Mouse (Mus musculus) urinary bladder, postnatal 25 days (tissue): ENCODE results near the gene Fcho1.
"Not testable (repeated sequence)": the region's sequence is repeated elsewhere in the genome, so short reads cannot be mapped to it uniquely, and the experiment has no call there.

Experiments
- DNase-seq: peaks from one replicate; pipeline ENCODE4 v3.0.0; 2022; ENCODE audit warnings: low spot score

The Fcho1 gene

DNA sequence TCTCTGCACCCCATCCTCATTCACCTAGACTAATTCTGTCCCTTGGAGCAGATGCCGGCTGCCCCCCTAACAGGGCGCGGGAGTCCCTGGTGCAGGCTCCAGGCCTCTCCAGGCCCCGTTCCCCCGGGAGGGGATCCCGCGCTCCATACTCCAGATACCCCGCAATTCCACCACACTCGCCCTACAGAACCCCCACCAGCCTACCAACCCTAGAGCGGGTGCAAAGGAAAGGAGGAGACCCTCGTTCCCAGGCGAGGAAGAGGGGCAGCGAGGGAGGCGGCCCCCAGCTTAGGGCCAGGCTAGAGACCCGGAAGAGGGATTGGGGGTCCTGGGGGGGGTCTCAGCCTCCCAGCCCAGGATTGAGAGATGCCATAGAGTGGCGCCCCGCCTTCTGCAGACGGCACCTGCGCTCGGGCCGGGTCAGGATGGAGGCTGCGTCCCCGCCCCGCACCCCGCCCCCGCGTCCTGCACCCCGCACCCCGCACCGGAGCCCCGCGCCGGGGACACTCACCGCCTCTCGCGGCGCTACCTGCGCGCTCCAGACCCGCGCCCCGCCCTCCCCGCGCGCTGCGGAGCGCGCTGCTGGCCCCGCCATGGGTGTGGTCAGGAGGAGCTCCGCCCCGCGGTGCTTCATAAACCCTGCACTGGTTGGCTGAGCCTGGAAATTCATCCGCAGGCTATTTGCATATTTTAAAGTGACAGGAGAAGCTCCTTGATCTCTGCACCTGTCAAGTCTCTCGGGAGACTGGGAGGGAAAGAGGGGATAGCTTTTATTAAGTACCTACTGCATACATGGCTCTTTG is at the start of gene Fcho1:
Gene Fcho1 (minus strand): TSS at position 595 of the 803 bp plus-strand sequence.
- DNase-seq: peak; percentile 69

DNA sequence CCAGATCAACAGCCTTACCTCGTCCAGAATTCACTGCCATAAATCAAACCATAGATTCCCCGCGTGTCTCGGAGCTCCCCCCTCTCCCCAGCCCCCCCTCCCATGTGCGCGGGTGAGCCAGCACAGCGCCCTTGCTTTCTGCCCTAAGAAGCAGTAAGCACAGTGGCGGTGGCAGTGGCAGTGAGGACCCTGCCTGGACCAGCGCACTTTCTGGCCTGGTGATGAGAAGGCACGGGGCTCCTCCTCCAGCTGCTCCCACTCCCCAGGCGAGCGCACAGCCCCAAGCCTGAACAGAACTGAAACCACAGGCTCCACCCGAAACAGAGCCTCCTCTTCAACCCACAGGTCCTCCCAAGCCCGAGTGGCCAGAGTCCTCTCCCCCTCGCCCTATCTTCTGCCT is 45.8 kb upstream of the Fcho1 start:
- no peak for DNase-seq

DNA sequence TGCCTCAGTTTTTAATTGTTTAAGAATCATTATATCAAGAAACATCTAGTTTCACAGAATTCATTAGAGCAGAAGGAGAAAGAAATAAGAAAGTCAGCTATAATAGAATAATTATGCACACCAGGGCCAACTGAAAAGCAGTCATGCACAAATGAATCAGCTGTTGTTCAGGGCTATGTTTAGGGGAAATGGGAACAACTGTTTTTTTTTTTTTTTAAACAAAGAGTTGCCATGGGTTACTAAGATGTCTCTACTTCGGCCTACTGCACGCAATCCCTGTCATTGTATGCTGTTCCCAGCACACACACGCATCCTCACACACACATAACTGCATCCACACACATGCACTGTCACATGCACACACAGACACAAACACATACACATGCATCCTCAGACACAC is 33.3 kb upstream of the Fcho1 start:
- no peak for DNase-seq

DNA sequence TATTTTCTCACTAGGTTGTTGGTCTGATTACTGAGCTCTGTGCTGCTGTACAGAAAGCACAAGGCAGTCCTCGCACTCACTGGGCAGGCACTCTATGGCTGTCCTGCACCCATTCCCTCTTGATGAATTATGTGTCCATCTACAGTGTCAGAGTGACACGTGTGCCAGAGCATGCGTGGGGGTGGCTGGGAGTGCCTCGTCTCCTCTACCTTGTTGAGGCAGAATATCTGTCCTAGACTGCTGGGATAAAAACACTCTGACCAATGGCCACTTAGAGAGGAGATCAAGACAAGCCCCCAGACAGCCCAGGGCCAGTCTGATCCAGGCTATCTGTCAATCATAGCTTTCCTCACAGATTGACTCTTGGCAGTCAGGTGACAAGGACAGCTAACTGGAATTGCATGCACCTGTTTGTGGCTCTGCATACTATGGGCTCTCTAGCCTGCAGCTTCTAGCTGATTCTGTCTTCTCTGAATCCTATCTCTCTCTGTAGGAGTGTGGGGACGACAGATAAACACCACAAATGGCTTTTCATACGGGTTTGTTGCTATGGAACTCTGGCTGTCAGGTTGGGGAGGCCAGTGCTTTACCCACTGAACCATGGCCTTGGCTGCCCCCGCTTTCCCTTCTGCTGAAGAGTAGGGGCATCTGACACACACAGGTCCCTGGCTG is 27.5 kb upstream of the Fcho1 start:
- not testable (repeated sequence) for DNase-seq

DNA sequence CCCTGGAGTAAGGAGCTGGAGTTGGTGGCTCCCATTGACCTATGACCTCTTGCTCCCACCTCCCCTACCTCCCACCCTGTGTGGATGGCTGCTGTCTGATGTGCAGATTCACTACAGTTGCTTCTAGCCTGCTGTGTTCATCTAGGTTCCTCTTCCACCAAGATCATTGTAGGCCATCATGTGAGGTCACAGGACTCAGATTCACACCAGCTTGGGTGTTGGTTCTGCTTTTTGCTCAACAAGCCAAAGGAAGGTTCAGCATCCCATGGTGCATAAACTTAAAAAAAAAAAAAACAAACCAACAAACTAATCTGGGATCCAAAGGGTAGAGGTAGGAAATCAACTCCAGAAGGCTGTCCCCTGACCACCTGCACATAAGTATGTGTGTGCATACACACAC is 26.7 kb upstream of the Fcho1 start:
- not testable (repeated sequence) for DNase-seq

DNA sequence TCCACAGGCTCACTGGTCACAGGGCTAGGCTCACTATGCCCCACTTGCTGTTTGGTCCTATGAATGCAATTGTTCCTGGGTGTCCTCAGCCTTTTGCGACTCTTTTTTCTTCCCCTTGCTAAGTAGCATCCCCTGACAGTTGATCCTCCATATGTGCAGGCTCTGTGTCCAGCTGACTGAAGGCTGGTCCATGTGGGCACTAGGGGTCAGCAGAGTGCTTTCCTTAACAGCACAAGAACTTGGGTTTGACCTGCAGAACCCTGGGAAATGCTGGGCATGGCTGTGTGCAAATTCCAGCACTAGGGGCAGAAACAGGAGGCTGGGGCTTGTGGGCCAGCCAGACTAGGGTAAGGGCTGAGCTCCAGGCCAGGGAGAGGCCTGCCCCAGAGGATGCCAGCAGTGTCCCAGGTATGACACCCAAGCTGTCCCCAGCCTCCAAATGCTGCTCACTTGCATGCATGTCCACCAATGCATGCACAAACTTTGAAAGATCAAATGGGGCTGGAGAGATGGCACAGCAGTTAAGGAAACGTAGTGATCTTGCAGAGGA is 25.9 kb upstream of the Fcho1 start:
- DNase-seq: not testable (repeated sequence)

DNA sequence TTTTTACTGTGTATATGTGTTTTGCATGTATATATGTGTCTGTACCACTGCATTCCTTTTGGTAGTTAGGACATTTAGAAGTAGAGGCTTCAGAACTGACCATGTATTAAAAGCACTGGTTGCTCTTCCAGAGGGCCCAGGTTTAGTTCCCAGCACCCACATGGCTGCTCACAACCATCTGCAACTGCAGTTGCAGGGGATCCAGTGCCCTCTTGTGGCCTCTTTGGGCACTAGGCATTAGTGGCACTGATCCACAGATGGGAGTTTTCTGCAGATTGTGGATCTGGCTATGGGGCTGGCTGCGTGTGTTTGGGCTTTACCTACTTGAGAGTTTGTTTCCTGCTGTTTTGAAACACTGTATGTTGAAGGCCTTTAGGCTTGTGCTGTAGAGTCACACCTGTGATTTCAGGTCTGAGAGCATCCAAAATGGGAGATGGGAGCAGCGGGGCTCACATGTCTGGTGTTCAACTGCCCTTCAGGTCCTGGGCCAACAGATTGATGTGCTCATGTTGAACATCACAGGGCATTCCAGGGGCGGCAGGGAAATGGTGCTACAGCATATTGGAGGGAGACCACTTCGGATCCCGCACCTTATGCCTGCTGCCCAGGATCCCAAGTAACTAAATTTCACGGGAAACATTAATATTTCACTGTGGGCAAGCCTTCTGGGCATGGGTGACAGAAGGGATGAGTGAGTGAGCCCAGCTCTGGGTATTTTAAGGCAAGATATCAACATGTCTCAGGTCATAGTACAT is 24.0 kb upstream of the Fcho1 start:
- not testable (repeated sequence) for DNase-seq

DNA sequence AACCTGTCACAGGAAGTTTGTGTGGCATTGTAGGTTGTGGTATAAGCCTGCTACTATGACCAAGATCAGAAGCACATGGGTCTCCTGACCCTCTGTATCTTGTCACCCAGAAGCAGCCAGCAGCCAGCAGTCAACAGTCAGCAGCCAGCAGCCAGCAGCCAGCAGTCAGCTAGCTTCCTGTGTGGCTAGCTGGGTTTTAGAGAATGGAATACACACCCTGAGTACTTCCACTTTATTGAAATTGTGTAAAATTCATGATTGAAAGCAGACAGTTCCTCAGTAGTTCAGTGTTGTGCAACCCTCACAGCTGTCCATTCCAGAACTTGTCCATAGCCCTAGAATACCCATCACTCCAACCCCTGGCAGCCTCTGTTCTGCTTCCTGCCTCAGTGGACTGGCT is 21.6 kb upstream of the Fcho1 start:
- not testable (repeated sequence) for DNase-seq

DNA sequence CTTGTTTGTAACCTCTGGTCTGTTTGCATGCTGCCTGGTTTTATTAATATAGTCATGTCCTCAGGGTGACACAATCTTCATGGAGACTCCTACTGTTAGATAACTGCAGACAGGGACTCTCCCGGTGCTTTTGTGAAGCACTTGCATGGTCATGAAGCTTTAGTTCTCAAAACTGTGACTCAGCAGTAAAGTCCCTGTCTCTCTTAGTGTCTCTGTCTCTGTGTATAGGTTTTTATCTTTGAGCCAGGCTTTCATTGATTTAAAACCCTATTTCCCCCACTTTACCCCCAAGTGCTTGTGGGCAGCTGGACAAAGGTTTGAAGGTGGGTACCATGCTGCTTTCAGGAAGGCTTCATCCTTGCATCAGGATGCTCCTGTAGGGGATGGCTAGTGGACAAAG is 19.8 kb upstream of the Fcho1 start:
- DNase-seq: no peak

DNA sequence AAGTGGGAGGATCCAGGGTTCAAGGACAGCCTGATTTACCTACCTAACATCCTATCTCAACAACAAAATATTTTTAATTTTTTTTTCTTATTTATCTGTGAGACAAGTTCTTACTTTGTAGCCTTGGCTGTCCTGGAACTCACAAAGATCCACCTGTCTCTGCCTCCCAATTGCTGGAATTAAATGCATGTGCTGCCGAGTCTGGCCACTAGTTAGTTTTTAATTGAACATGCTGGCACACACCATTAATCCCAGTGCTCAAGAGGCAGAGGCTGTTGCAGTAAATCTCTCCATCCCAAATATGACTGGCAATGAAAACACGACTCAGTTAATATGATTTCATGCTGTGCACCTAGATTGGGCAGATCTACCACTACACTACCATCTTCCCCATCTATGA is 17.3 kb upstream of the Fcho1 start:
- DNase-seq: no peak

DNA sequence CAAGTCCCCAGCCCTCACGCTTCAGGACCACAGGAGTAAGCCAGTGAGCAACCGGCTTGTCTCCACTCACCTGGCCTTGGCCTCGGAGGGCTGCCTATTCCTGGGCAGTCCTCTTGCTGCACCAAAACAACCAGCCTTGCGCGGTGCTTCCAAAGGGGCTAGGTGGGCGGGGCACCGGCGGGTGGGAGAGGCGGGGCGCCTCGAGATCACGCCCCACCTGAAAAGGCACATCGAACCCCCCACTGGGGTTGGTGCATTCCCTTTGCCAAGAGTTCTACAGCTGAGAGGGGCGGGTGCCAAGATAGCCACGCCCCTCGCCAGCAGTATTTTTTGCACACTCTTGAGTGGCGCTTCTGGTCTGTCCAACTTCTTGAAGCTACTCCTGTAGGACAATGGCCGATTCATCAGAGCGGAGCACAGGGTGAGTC is 16.2 kb upstream of the Fcho1 start:
- DNase-seq: no peak

DNA sequence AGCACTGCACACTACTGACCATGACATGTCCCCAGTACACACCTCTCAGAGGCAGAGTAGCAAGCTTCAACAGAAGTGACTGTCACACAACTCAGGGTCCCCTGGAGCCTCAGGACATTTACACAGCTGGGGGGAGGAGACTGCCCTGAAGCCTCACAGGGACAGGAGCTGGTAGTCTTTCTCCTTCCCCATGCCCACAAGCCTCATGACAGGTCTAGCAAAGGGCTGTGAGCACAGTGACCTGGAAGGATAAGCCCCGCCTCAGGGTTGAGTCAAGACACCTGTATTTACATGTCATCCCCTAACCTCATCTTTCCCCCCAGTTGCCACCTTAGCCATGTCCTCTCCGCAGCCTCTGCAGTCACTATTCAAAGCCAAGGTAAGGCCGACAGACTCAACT is 15.7 kb upstream of the Fcho1 start:
- no peak for DNase-seq

DNA sequence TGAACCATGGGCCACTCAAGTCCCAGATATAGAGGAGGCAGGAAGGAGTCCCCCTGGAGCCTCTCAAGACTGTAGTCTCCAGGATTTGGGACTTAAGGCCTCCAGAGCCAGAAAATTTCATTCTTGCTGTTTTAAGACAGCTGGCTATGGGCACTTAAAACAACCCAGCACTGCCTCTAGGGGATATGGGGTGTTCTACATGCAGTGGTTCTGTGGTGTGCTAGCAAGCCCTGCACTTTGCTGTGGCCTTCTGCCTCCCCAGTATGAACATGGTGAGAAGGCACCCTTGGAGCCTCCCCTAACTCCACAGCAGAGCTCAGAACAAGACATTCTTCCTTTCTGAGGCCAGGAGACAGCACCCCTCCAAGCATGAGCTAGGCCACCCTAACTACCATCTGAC is 12.8 kb upstream of the Fcho1 start:
- not testable (repeated sequence) for DNase-seq

DNA sequence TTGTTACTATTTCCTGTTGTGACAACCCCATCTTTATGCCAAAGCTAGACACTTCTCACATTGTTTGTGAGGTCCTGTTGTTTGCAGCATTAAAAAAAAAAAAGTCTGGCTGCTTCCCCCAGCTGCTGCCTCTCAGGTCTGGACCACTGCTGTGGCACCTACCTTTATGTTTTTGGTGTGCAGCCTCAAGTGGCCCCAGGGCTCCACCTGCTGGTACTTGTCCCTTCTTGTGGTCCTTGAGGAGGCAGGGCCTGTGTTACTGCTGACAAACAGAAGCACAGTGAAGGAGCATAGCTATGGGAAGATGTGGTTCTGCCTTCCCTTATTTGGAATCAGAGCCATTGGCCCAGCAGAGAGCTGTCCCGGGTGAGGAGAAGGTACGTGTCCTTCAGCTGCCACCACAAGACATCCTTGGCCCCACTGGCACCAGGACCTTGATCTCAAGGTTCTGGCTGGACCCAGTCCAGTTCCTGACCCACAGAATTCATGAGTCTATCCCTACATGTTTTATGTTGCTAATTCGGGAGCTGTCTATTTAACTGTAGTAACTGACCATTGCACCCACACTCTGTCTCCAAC is 6.2 kb upstream of the Fcho1 start:
- DNase-seq: peak; percentile 49

DNA sequence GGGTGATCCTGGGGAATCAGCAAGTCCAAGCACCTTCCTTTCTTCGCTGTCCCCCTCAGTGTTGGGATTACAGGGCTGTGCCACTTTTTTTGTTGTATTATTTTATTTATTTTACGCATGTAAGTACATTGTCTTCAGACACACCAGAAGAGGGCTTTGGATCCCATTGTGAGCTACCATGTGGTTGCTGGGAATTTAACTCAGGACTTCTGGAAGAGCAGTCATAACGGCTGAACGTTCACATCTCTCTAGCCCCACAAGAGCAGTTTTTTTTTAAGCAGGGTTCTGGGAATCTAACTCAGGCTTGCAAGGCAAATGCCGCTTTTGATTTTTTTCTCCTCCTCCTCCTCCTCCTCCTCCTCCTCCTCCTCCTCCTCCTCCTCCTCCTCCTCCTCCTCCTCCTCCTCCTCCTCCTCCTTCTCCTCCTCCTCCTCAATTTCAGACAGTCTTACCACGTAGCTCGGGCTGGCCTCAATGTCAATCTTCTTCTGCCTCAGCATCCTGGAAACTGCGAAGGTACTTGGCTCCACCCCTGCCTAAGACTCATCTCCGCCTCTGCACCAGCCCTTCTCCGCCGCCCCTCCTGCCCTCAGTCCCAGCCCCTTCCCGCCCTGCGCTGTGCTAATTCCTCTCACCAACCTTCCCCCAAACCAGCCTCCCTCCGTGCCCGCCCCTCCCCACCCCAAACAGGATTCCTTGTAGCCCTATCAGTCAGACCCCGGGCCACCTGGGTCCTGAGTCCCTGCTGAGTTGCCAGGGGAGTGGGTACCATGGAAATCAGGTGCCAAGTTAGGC is 3.5 kb upstream of the Fcho1 start:
- no peak for DNase-seq

DNA sequence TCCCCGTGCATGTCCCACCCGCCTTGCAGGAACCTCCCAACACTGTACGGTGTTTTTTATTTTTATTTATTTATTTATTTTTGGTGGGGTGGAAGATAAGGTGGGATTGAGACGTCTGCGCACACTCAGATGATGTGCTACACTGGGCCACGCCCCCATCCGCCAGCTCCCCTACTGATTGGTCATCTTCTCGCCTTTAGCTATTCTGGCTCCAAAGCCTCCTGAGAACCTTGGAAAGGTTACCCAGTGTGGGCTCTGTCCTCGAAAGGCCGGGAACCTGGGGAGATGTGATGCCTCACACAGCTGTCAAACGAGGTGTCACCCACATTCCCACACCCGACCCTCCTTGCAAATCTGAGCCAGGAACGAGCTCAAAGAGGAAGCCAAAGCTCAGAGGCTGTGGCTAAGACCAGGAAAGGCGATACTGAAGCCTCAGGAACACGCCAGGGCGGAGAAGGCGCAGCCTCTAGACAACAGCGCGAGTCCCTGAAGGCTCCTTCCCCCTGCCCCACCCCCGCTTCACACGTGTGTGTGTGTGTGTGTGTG is 2.8 kb upstream of the Fcho1 start:
- no peak for DNase-seq

DNA sequence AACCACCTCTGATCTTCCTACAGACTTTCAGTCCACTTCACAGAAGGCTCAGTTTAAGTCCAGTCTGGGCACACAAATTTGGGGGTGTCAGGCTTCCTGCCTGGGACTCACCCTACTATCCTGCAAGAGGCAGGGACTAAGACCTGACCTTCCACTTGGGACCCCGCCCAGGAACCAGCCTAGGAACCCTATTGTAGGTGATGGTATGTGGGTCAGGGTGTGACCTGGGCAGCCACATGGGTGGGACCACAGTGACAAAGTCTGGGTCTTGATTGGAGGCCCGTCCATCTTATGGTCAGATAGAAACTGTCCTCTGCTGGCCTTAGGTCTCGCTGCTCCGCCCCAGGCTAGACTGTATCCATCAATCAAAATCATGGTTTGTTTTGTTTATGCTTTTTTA is 1.1 kb downstream of the Fcho1 start:
- no peak for DNase-seq

DNA sequence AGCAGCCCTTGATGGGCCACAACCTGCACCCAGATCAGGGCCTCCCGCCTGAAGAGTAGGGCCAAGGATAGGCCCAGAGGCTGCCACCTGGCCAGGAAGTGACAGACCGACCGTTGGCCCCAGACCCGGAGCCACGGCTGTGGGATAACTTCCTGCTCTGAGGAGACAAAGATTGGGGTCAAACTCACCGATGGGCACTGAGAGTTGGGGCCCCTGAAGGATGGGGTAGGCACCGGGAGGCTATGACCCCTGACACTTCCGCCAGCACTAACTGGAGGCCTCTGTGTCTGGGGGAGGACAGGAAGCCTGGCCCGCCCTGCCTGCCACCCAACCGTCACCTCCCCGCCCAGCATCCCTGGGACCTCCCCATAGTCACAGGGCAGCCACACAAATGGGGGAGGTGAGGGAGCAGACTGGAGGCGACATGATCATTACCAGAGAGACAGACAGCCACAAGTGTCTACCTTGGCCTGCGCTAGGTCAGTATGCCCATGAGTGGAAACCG is 2.4 kb downstream of the Fcho1 start:
- DNase-seq: no peak

DNA sequence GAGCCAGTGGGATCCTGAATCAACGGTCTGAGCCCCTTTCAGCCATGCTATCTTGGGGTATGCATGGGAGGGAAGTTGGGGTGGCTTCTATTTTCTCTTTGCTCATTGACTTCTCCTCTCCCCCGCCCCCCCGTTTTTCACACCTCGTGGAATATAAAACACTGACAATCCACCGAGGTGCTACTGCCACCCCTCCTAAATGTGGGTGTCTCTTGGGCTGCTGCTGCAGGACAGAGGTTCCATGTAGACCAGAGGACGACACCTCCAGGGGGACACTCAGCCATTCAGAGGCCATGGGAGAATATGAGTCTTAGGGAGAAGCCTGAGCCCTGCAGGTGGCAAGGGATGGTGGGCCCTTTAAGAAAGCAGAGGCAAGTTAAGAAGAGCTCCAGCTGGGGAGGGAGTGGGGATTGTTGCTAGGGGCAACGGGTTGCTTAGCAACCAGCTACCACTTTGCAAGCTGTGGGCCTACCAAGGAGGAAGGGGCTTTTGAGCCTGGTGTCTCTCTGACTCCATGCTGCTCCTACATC is 5.5 kb downstream of the Fcho1 start:
- no peak for DNase-seq

DNA sequence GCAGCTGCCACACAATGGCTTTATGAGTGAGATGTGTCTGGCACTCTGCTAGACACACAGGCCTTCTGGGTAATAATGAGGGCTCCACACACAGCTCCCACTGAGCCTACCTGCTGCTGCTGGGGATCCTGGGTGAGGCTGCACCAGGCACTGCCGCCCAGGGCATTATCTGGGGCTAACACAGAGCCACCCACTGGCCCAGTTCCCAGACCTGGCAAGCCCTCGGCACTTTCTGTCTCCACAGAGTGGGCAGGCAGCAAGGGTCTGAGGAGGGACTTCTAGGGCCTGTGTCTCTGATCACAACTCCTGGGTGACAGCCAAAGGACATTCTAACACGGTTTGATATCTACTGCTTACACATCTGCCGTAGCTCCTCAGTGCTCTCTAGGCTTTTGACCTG is 6.3 kb downstream of the Fcho1 start:
- DNase-seq: no peak

DNA sequence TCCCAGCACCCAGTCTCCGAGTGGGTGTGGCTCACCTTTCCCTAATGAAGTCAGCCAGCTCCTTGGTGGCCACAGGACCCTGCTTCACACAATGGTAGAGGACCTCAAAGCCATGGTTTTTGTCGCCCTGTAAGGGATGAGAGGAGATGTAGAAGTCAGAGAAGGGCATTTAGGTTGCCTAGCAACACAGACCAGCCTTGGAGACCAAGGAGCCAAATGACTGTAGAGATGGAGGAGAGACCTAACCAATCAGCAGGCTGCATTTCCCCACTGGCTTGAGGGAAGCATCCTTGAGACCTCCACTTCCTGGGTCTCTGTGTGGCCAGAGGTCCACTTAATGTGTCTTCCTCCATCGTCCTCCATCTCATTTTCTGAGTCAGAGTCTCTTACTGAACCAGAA is 7.3 kb downstream of the Fcho1 start:
- no peak for DNase-seq
